Mouse (Mus musculus) hematopoietic stem cell, adult 5-6 weeks (primary cell): Measurements from ENCODE around the gene Dcxr. TPM values are rescaled to one million over a fixed set of nuclear protein-coding genes. Genes with fewer than 3 reads are reported as not detected.
"Not testable (repeated sequence)": the region's sequence is repeated elsewhere in the genome, so short reads cannot be mapped to it uniquely, and the experiment has no call there.

Source experiments
- ATAC-seq, 2 experiments: fragments of 125-278 bp in 1 of 2; replicated peaks in 1 of 2; 2 replicates each; pipeline ENCODE4 v1.8.0; 2016 to 2017; ENCODE audit warnings: inconsistent platforms in 2 of 2, mild to moderate bottlenecking in 2 of 2, moderate number of reproducible peaks in 2 of 2, low read depth in 1 of 2, moderate TSS enrichment in 1 of 2; ENCODE audit not compliant: low FRiP score in 2 of 2, poor library complexity in 2 of 2, severe bottlenecking in 2 of 2, insufficient read depth in 1 of 2, low TSS enrichment in 1 of 2
- total RNA-seq: library from RNA; stranded (forward); fragments of 172-1452, 232-1000 nt; gene quantifications from 2 replicates; pipeline ENCODE4 v1.2.3, GENCODE M21; 2017

Gene Dcxr
- 12.5 and 21.0 TPM in 2 replicates for total RNA-seq

GRCm38 (mm10) chr11:120727169-120727527 is at the start of gene Dcxr:
Gene Dcxr (minus strand): TSS chr11:120727281.
- peak; percentile 84 to 85 for ATAC-seq

DNA sequence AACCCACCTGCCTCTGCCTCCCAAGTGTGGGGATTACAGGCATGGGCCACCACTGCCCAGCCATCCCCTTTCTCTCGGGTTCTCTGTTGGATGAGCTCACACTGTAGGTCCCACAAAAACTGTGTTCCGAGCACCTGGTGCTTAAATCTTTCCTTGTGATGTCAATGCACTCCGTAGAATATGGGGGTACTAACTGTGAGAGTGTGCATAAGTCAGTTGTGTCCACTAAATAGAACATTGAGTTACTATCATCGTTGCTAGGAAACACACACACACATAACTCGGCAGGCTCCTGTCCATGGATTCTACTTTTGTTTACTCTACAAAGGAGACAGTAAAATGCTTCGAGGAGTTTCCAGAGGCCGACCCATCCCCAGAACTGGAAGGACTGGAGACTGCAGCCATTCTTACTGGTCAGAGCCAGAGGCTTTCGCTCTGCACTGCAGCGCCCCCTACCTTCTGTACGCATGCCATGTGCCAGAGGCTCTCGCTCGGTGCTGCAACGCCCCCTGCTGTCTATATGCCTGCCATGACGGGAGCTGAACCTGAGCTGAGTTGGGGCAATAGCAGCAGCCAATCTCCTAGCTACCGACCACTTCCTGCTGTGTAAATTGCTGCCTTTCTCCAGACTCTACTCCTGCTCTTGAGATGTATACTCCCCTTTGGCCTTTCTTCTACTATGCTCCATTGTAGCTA is 48.8 kb upstream of the Dcxr start:
- peak; percentile 97 to 99 for ATAC-seq

- ATAC-seq: no peak
Measured at GRCm38 (mm10) chr11:120773463-120774190, 46.5 kb upstream of the Dcxr start.

- ATAC-seq: no peak
Measured at GRCm38 (mm10) chr11:120772749-120773148, 45.7 kb upstream of the Dcxr start.

DNA sequence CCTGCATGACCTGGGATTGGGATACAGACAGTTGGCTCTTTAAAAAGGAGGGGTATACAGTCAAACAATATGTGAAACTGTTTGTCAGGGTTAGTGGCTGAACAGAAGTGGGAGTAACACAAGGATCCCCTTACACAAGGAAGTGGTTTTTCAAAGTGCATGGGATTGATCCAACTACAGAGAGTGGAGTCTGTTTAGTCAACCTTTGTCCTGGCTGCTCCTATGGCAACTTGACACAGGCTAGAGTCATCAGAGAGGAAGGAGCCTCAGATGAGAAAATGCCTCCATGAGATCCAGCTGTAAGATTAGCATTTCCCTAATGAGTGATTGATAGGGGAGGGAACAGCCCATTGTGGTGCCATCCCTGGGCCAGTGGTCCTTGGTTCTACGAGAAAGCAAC is 41.1 kb upstream of the Dcxr start:
- ATAC-seq: no peak

DNA sequence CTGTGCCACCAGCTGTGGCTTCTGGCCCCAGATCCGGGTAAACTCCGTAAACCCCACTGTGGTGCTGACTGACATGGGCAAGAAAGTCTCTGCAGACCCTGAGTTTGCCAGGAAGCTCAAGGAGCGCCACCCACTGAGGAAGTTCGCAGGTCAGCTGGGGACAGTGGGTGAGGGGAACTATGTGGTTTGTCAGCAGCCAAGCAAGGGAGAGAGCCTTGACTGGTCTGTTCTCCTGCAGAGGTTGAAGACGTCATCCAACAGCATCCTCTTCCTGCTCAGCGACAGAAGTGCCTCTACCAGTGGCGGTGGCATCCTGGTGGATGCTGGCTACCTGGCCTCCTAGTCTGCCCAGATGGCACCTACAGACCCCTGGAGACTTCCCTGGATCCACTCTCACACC is 39.9 kb upstream of the Dcxr start:
- ATAC-seq: peak; percentile 88 to 95

DNA sequence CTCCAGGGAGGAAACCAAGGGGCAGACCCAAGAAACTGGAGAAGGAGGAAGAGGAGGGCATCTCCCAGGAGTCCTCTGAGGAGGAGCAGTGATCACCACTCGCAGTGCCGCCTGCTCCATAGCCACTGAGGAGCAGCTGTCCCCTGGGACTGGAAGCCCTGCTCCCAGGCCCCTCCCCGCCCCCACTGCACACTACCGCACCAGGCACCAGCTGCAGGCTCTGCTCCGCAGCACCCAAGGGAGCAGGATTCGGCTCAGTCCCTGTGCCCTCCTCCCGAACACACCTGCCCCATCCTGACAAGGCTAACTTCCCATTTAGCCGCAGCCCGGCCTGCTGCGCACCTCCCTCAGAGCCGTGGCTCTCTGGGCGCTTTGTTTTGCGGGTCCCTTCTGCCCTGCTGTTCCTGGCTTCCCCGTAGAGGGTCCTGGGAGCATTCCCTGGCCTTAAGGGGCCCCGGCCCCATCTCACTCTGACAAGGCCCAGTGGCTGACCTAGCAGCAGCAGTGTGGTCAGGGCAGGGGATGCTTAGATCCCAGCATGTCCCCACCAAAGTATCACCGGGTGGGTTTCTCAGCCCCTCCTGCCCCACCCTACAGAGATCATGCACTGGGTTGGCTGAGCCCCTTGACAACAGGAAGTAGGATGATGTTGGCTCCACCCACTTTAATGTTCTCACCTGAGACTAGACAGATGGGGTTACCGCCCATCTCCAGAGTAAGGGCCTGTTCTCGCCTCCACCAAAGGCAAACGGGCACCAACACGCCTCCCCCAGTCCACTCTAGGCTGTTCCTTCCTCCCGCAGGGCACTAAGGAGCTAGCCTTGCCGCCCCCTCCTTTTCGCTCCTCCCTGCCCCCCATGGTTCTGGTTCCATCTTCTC is 36.3 kb upstream of the Dcxr start:
- 0 out of 4 replicates have a peak, but pooled peaks of 1 of the 2 experiments have one; percentile 23 for ATAC-seq

- not testable (repeated sequence) for ATAC-seq
Measured at GRCm38 (mm10) chr11:120762672-120763041, 35.6 kb upstream of the Dcxr start, which contains the start of gene Hmga1b. Gene Hmga1b (plus strand): TSS chr11:120762794.

DNA sequence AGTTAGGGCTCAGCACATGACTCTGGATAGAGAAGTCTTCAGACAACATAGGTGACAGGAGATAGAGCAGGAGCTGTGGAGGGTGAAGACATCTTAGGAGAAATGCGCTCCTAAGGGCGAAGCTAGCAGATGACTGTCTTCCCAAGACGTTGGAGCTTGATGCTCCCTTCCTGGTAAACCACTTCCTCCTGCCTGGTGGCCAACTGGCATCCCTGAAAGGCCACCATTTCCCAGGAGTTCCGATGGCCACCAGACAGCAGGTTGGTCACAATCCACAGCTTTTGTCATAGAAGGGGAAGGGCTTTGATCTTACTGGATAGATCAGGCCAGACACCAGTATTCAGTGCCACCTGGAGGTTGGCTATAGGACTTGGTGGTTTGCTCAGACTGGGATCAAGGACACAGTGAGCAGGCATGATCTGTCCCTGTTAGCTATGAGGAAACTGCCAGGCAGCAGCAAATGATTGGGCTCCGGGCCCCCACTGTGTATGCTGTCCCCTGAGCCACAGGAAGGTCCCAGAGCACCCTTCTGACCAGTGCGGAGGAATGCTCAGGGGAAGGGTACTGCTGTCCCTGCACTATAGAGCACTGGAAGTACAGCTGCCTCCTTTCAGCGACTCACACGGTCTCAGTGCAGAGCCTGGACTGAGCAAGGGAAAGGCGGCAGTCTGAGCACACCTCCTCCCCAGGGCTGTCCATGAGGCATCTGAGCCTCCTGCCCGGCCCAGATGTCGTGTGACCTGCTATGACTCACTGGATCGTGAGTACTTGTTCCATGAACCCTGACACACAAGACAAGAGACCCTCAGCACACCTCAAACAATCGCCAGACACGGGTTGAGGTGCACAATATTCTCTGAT is 35.0 kb upstream of the Dcxr start:
- no peak for ATAC-seq

DNA sequence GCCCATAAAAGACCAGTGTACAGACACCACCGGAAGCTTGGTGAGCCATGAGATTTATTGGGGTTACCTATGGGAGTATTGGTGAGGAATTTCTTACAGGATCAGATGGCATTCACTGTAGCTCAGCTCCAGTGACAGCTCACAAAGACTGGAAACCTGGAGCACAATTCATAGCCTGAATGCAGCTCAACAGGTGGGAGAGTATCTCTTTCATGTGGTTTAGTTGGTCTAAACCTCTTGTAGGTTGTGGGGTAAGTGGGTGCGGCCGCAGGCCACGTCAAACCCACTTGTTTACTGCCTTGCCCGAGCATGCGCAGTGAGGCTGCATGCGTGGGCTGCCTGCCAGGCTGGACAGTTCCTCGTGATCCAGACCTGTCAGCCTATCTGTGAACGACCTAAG is 33.2 kb upstream of the Dcxr start:
- ATAC-seq: no peak

- ATAC-seq: no peak
Measured at GRCm38 (mm10) chr11:120751606-120752005, 24.5 kb upstream of the Dcxr start.

GRCm38 (mm10) chr11:120749430-120749829 is 22.3 kb upstream of the Dcxr start:
- peak; percentile 59 to 80; a peak in 3 of 4 replicates for ATAC-seq

DNA sequence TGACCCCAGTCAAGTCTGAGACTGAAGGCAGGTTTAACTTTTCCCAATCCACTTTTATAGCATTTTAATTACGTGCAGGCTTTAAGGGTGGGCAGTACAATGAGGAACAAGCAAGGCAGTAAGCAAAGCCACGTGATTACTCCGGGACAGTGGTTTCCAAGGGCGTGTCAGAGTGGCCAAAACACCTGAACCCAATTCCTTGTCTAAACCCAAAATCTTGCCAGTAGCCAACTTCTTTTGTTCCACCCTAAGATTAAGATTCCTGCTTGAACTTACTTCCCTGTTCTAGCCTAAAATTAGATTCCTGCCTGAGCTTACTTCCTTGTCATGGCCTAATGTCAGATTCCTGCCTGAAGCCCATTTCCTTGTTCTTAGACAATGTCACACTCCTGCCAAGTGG is 20.9 kb upstream of the Dcxr start:
- ATAC-seq: no peak

- no peak for ATAC-seq
Measured at GRCm38 (mm10) chr11:120744121-120744701, 17.1 kb upstream of the Dcxr start.

GRCm38 (mm10) chr11:120740981-120741380 is 13.9 kb upstream of the Dcxr start:
- no peak for ATAC-seq

- no peak for ATAC-seq
Measured at GRCm38 (mm10) chr11:120736424-120736823, 9.3 kb upstream of the Dcxr start.

GRCm38 (mm10) chr11:120733521-120733920 is 6.4 kb upstream of the Dcxr start:
- no peak for ATAC-seq
